Mouse (Mus musculus): ENCODE measurements around the gene Fbln1.
"Not testable (repeated sequence)": the region's sequence is repeated elsewhere in the genome, so short reads cannot be mapped to it uniquely, and the experiment has no call there.

The Fbln1 gene

GRCm38 (mm10) chr15:85298167-85298781, 92.5 kb downstream of the Fbln1 start:
- no peak for DNase-seq

DNA sequence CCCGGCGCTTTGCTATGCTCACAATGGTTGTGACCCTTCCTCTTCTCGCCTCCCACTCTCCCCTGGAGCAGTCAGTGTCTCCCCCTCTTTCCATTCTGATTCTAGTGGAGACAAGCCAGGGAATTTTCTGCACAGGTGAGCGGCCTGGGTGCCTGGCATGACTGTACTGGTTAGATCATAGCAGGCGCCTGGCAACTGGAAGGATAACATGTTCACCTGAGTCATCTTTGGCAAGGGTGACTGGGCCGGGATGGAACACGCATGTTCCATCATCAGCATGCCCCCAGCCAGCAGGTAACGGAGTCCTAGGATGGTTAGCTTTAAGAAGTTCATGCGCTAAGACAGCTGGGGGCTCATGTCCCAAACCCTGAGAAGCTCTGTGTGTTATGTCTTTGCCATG, 93.2 kb downstream of the Fbln1 start:
- DNase-seq, result no peak

DNA sequence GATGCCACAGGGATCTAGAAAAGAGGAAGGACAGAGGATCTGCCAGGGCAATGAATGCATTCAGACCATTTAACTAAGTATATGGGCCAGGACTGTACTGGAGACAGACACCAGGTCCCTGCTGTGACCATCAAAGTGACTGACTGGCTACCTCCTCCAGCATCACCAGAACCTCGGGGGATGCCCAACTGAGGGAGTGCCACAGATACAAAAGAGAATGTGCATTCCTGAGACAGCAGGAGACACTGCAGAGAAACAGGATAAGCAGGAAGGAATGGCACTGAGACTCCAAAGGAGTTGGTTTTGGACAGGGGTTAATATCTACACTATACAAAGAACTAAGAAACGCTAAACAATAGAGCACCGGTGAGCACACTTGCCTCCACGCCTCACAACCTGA, 97.5 kb downstream of the Fbln1 start:
- no peak for DNase-seq

DNA sequence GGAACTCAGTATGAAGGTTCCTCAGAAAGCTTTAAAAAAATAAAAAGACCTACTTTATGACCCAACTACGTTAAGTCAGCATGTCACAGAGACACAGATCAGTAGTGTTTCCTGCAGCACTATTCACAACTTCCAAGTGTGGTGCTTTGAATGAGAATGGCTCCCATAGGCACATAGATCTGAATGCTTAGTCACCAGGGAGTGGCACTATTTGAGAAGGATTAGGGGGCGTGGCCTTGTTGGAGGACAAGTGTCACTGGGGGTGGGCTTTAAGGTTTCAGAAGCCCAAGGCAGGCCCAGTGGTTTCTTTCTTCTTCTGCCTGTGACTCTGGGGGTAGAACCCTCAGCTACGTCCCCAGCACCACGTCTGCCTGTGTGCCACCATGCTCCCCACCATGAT, 98.2 kb downstream of the Fbln1 start:
- DNase-seq, result no peak

- DNase-seq, result no peak
These were observed 101.4 kb downstream of the Fbln1 start for GRCm38 (mm10) chr15:85307061-85307660.

DNA sequence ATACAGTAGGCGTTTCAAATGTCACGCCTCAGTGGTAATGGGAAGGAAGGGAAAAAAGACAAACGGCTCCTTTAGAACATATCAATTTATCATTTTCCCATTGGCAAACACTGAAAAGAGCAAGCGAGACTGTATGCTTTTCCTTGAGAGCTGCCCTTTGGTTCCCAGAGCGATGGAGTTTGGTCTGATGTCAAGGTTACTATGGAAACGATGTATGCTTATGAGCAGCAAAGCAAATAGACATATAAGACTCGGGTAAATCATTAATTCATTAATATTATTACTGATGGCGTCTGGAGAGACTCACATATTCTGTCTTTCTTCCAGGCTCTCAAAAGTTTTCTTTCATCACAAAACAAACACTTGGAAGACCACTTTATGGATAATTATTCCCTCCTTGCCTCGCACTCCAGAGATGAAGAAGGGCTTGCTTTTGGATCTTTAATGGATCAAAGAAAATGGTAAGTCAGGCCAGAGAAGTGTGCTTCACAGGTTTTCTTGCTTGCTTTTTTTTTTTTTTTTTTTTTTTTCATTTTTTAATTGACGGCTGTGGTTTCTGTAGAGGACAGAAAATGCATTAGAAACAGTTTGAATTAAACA, 105.4 kb downstream of the Fbln1 start:
- DNase-seq, result peak; percentile 57

GRCm38 (mm10) chr15:85315378-85316025, 109.8 kb downstream of the Fbln1 start:
- DNase-seq, result peak; percentile 90

DNA sequence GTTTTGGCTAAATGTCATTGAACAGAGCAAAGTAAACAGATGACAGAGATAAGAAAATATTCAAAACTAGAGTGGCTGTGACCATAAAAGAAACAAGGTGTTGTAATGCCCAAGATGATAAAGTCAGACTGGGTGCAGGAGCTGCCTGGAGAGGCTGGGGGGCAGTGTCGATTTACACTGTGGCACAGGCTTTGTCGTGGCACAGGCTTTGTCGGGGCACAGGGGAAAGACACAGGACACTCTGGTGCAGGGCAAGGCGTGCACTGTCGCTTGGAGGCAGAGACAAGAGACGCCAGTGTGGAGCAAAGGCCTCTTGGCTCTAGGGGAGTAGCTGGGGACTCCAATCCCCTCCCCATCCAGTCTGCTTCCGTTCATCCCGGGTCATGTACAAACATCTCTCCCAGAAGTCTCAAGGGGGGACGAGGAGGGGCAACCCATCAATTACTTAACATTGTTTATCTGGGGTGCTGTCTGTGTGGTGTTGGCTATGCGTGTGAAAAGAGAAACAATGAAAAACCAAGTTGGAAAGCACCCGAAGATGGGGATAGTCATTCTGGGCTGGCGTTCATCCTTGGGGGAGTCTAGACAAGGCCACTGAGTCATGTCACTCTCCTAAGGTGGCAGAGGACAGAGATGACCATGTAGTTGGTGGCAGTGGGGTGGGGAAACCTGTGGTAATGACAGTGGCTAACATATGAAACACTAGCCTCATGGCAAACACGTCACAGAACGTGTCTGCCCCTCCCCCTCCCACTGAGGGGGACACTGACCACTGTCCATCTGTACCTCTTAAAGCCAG, 110.8 kb downstream of the Fbln1 start:
- peak; percentile 44 for DNase-seq

DNA sequence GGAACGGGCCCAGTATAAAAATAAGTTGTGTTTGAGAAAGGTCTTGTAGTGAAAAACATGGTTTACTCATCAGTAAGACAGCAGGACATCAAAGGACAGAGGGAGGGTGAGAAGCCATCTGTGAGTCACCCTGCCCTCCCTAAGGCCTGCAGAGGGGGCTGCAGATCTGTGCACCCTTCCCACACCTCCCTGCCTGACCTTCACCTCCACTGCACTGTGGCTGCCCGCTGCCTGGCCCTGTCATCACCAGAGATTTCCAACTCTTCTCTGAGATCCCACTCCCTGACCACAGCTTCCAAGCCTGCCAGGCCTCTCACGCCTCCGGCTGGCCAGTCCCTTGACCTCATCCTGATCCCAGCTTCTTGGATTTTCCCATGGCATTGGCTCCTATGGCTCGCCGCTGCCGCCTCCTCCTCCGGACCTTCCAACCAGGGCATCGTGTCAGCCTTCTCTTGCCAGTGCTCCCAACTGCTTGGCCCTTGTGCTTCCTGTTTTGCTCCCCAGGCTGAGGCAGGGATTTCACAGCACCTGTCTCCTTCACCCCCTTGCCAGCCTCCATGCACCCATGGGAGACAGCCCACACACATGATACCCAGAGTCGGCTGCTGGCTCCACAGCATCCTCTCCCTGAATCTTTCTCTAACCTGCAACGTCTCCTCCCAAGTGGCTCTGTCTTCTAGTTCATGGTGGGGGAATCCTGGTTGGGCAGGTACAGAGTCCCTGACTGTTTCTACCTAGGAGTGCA, 114.3 kb downstream of the Fbln1 start:
- DNase-seq, result no peak

DNA sequence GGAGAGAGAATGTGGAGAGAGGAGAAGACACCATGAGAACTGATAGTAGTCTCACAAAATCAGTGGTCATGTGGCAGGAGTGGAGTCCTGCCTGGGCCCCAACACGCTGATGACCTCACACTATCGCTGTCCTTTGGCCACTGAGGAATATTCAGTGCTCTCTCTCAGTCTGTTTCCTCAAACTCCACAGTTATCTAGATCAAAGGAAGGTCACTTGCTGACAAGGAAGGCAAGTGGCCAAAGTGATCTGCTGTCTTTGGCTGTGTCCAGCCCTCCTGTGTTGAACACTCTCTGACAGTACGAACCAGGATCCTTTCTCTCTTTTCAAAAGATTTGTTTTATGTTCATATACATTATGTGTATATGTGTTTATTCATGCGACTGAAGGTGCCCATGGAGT, 117.5 kb downstream of the Fbln1 start:
- DNase-seq, result no peak

- DNase-seq, result no peak
These were observed 118.7 kb downstream of the Fbln1 start for GRCm38 (mm10) chr15:85324426-85324825.

DNA sequence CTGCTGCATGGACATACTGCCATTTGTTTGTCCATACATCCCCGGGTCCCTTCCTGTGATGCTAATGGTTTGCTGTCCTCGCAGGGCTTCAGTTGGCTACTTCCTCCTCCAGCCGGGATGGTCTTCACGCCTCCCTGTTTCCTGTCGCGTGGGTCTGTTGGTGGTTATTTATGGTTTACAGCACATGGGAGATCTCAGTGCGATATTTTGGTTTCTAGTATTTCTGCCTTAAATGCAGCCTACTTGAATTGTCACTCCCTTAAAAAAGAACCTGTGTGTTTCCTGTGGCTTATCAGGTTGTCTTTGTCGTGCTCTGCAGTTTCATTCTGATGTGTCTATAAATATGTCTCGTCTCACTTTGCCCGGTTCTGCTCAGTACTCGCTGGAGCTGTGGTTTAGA, 122.1 kb downstream of the Fbln1 start:
- DNase-seq, result no peak

DNA sequence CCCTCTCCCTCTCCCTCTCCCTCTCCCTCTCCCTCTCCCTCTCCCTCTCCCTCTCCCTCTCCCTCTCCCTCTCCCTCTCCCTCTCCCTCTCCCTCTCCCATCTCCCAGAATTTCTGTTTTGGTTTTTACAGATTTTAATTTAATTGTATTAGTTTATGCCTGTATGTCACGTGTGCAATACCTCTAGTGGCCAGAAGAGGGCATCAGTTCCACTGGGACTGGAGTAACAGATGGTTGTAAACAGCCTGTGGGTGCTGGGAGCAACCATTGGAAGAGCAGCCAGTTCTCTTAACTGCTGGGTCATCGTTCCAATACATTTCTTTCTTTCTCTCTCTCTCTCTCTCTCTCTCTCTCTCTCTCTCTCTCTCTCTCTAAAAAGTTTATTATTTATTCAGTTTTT, 122.7 kb downstream of the Fbln1 start:
- peak; percentile 49 for DNase-seq

DNA sequence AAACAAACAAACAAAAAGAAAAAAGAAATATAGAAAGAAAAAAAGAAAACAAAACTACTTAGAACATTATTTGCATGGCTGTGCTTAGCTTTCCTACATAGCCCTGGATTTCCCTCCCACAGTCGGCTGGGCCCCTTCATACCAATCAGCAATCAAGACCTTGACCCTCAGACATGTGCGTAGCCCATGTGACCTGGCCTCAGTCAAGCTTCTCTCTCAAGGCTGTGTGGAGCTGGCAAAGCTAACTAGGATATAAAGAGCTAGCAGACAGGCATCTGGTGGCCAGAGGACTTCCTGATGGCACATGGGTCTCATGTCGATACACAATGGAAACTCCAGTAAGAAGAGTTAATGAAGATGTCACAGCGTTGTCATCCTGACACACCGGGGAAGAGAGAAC, 123.3 kb downstream of the Fbln1 start:
- DNase-seq, result no peak

GRCm38 (mm10) chr15:85330024-85330423, 124.3 kb downstream of the Fbln1 start:
- DNase-seq, result no peak

DNA sequence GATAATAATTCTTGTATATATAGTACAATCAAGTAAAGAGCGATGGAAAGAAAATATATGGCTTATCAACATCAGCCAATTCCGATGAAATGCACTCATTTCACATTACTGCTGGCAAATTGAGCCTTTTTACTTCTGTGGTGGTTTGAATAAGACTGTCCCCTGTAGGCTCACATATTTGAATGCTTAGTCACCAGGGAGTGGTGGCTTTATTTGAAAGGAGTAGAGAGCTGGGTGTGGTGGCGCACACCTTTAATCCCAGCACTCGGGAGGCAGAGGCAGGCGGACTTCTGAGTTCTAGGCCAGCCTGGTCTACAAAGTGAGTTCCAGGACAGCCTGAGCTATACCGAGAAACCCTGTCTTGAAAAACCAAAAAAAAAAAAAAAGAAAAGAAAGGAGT, 127.8 kb downstream of the Fbln1 start:
- DNase-seq, result not testable (repeated sequence)

GRCm38 (mm10) chr15:85334234-85334633, 128.5 kb downstream of the Fbln1 start:
- no peak for DNase-seq

- no peak for DNase-seq
These were observed 130.0 kb downstream of the Fbln1 start, which contains the start of gene Atxn10 for GRCm38 (mm10) chr15:85335671-85336300. TSS of gene Atxn10 (plus strand) at chr15:85336245.

Measured in lung, postnatal 36 days (tissue).